Mouse (Mus musculus): ENCODE measurements around the gene Olfr549.

DNA sequence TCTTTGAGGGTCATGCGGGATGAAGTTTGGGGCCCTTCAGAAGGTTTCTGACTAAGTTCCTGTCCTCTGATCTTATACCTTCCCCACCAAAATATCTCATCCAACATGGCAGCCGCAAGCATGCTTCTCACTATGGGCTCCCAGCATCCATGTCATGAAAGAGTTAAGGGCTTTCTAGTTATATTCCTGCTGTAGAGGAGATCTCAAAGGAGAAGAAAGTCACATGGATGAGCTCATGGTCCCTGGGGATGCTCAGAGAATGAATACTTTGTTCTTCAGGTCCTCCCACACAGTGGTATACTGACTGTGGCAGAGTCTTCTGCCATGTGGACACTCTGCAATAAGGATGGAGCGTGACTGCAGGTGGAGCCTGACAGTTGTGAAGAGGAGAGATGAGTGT is at the start of gene Olfr549:
- TF ChIP-seq CTCF (IDR thresholded peaks at IDR 0.05; ENCODE audit: low read depth, low read length) (no peak), POLR2A (IDR thresholded peaks at IDR 0.05; ENCODE audit: extremely low read depth, insufficient read depth, low read length) (no peak)
